Mouse (Mus musculus): ENCODE results near the gene Tm4sf1. TPM values are rescaled to one million over a fixed set of nuclear protein-coding genes. Genes with fewer than 3 reads are reported as not detected.
A peak's percentile ranks its signal among the peaks of the same experiment; 100 is the strongest.

The Tm4sf1 gene
- total and polyA plus RNA-seq, 2 experiments from 2014 or later, result 23.0 to 27.8 TPM

DNA sequence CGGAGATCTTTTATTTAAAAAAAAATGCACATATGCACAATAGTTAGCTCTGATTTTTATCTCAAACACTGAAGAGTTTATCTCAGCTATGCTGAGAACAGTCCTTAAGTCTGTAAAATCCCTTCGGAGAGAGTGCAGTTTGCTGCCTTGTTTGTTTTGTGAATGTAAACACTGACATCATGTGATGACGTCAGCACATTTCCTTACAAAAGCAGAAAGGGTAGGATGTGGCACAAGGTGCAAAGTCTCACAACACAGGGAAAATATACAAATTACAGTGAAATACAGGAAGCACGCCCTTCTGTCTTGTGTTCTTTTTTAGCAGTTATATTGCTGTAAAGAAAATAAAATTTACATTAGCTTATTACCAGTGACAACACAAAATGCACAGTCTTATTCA is 14.3 kb downstream of the Tm4sf1 start:
- Histone ChIP-seq H3K4me3 (ENCODE audit: low read depth, low read length) (no peak overlapping the region), H3K27me3 (ENCODE audit: insufficient read depth, low read length) (no peaks in the 10 kb centered on the region), H3K4me1 (ENCODE audit: insufficient read depth, low read length) (no peaks in the 10 kb centered on the region), H3K4me2 (ENCODE audit: low read depth, low read length, poor library complexity, severe bottlenecking) (no peak overlapping the region), H3K36me3 (ENCODE audit: insufficient read depth, low read length) (no peaks in the 10 kb centered on the region), H3K9ac (replicated peaks; ENCODE audit: low read length, poor library complexity, severe bottlenecking) (no peak overlapping the region), H3K27ac (ENCODE audit: low read depth, low read length) (no peak overlapping the region), H3K9me3 (ENCODE audit: low read length) (no peaks in the 10 kb centered on the region)
- ATAC-seq (ENCODE audit: low FRiP score) (no peak), DNase-seq (ENCODE audit: low spot score) (no peak)
- no peak for TF ChIP-seq CTCF (IDR thresholded peaks at IDR 0.05)
- 61% methylated on average over 4 of the region's 4 CpGs for WGBS

DNA sequence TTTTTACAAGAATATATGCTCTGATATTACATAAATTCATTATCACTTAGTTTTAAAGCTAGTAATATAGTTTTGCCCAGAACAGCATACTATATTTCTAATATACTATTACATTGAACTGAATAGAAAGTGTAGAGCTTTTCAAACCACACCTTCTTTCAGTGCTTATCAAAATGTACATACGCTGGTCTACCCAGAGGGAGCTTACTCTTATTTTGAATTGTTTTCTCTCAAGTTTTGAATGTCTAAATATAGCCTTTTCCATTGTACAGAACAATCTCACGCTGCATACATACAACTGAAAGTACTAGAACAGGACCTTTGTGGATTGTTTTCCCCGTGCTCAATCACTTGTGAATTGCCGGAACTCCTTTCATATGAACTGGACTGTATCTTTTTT is 23.6 kb downstream of the Tm4sf1 start:
- no peak for DNase-seq (ENCODE audit: low spot score)

DNA sequence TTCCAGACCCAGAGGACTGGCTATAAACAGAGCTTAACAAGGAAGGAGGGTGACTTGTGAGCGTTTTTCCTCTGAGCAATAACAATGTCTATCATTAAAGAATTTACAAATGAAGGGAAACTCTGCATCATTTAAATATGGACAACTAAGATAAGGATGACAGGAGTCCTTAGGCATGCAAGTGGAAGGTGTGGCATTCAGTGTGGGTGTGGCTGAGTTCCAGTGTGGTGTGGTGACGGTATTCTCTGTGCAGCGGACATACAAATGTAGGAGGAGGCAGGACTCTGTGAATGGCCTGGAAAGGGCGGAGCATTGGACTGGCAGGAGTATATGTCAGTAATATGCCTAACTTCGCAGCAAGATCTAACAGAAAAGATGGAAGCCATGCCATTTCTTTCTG is 24.3 kb downstream of the Tm4sf1 start:
- H3K4me2 ChIP-seq (ENCODE audit: low read depth, low read length, poor library complexity, severe bottlenecking), result no peak overlapping the region
- TF ChIP-seq CTCF (IDR thresholded peaks at IDR 0.05), result no peak
- H3K9me3 ChIP-seq (ENCODE audit: low read length), result no peaks in the 10 kb centered on the region
- no peak overlapping the region for H3K27ac ChIP-seq (ENCODE audit: low read depth, low read length)
- DNase-seq (ENCODE audit: low spot score) (no peak), ATAC-seq (ENCODE audit: low FRiP score) (no peak)
- no peak overlapping the region for H3K4me3 ChIP-seq (ENCODE audit: low read depth, low read length)
- H3K27me3 ChIP-seq (ENCODE audit: insufficient read depth, low read length), result no peaks in the 10 kb centered on the region
- H3K4me1 ChIP-seq (ENCODE audit: insufficient read depth, low read length), result no peaks in the 10 kb centered on the region
- H3K9ac ChIP-seq (replicated peaks; ENCODE audit: low read length, poor library complexity, severe bottlenecking), result no peak overlapping the region
- no peaks in the 10 kb centered on the region for H3K36me3 ChIP-seq (ENCODE audit: insufficient read depth, low read length)
- WGBS, result 89% methylated on average over 5 of the region's 5 CpGs

More for the DNA sequence above, 23.6 kb downstream of the Tm4sf1 start:
- Histone ChIP-seq H3K27me3 (ENCODE audit: insufficient read depth, low read length) (no peaks in the 10 kb centered on the region), H3K9me3 (ENCODE audit: low read length) (no peaks in the 10 kb centered on the region), H3K27ac (ENCODE audit: low read depth, low read length) (no peak overlapping the region), H3K36me3 (ENCODE audit: insufficient read depth, low read length) (no peaks in the 10 kb centered on the region), H3K9ac (replicated peaks; ENCODE audit: low read length, poor library complexity, severe bottlenecking) (no peak overlapping the region), H3K4me3 (ENCODE audit: low read depth, low read length) (no peak overlapping the region), H3K4me2 (ENCODE audit: low read depth, low read length, poor library complexity, severe bottlenecking) (no peak overlapping the region), H3K4me1 (ENCODE audit: insufficient read depth, low read length) (no peaks in the 10 kb centered on the region)
- WGBS, result 86% methylated on average over 4 of the region's 4 CpGs
- no peak for TF ChIP-seq CTCF (IDR thresholded peaks at IDR 0.05)
- ATAC-seq (ENCODE audit: low FRiP score), result no peak

DNA sequence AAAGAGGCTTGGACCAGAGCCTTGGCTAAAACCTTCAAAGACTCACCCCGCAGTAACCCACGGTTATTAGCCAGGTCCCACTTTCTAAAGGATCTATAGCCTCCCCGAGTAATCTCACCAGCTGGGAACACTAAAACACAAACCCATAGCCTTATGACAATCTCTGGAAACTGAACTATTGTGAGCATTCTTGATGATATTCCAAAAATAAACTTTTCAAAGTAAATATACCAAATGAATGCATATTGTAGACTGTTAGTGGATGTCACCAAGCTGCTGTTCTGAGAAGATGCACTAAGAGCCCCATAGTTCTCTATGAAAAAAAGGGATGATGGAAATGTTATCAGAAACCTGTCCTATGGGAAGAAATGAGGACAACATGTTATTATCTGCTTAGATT is 25.0 kb downstream of the Tm4sf1 start:
- 71% methylated on average over 3 of the region's 3 CpGs for WGBS
- ATAC-seq (ENCODE audit: low FRiP score), result no peak
- H3K27me3 ChIP-seq (ENCODE audit: insufficient read depth, low read length), result no peaks in the 10 kb centered on the region
- no peak for TF ChIP-seq CTCF (IDR thresholded peaks at IDR 0.05)
- DNase-seq (ENCODE audit: low spot score), result no peak
- H3K9me3 ChIP-seq (ENCODE audit: low read length), result no peaks in the 10 kb centered on the region
- H3K9ac ChIP-seq (replicated peaks; ENCODE audit: low read length, poor library complexity, severe bottlenecking), result no peak overlapping the region
- H3K4me3 ChIP-seq (ENCODE audit: low read depth, low read length), result no peak overlapping the region
- H3K27ac ChIP-seq (ENCODE audit: low read depth, low read length), result no peak overlapping the region
- H3K36me3 ChIP-seq (ENCODE audit: insufficient read depth, low read length), result no peaks in the 10 kb centered on the region
- no peaks in the 10 kb centered on the region for H3K4me1 ChIP-seq (ENCODE audit: insufficient read depth, low read length)
- H3K4me2 ChIP-seq (ENCODE audit: low read depth, low read length, poor library complexity, severe bottlenecking), result no peak overlapping the region

DNA sequence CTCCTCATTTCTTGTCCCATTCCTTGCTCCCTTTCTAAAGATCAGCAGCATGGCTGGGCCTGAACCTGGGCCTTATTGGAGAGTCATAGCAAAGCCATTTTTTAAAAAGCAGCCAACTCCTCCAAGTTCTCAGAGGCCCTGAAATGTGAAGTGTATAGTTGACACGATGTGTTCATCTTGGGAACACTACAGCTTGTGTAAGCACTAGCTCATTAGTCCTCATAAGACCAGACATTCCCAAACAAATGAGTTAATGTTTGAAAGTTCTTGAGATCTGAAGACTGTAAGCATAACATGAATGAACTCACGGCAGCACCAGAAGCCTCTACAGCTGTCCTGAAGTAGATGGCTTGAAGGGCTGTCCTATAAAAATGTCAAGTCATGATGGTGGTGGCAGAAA is 32.8 kb downstream of the Tm4sf1 start:
- no peaks in the 10 kb centered on the region for H3K4me1 ChIP-seq (ENCODE audit: insufficient read depth, low read length)
- no peaks in the 10 kb centered on the region for H3K9me3 ChIP-seq (ENCODE audit: low read length)
- no peaks in the 10 kb centered on the region for H3K36me3 ChIP-seq (ENCODE audit: insufficient read depth, low read length)
- ATAC-seq (ENCODE audit: low FRiP score) (no peak), DNase-seq (ENCODE audit: low spot score) (no peak)
- no peak overlapping the region for H3K27ac ChIP-seq (ENCODE audit: low read depth, low read length)
- no peak overlapping the region for H3K9ac ChIP-seq (replicated peaks; ENCODE audit: low read length, poor library complexity, severe bottlenecking)
- TF ChIP-seq CTCF (IDR thresholded peaks at IDR 0.05), result no peak
- no peak overlapping the region for H3K4me2 ChIP-seq (ENCODE audit: low read depth, low read length, poor library complexity, severe bottlenecking)
- H3K27me3 ChIP-seq (ENCODE audit: insufficient read depth, low read length), result no peaks in the 10 kb centered on the region
- no peak overlapping the region for H3K4me3 ChIP-seq (ENCODE audit: low read depth, low read length)
- 86% methylated on average over 2 of the region's 2 CpGs for WGBS

DNA sequence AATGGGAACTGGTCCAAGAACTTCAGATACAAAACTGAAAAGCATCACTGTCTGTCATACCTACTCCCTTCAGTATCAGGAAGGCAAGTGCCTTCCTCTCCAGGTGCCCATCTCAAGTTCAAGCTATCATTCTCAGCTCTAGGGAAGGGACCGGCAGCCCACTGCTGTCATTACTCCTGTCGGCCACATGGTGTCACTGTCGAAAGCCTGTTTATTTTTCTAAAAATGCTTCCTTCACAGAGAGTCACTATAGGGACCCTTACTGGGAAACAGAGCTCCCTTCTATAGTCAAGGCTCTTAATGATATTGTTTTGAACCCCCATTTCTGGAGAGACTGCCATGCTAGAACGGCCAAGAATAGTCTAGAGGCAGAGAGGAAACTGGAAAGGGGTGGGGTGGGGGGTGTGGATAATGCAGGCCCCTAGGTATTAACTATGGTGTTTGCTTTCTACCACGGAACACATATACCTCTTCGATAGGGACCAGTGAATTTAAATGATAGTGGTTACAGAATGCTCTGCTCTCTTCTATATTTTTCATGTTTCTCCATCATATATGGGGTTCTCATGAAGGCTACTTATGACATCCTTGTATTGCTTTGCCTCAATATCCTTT is 34.1 kb downstream of the Tm4sf1 start:
- ATAC-seq (ENCODE audit: low FRiP score) (peak; percentile 88), DNase-seq (ENCODE audit: low spot score) (peak; percentile 64)
- Histone ChIP-seq H3K4me3 (ENCODE audit: low read depth, low read length) (no peak overlapping the region), H3K9ac (replicated peaks; ENCODE audit: low read length, poor library complexity, severe bottlenecking) (no peak overlapping the region), H3K9me3 (ENCODE audit: low read length) (no peaks in the 10 kb centered on the region), H3K27me3 (ENCODE audit: insufficient read depth, low read length) (no peaks in the 10 kb centered on the region), H3K4me1 (ENCODE audit: insufficient read depth, low read length) (no peaks in the 10 kb centered on the region), H3K4me2 (ENCODE audit: low read depth, low read length, poor library complexity, severe bottlenecking) (no peak overlapping the region), H3K36me3 (ENCODE audit: insufficient read depth, low read length) (no peaks in the 10 kb centered on the region), H3K27ac (ENCODE audit: low read depth, low read length) (no peak overlapping the region)
- 32% methylated on average over 6 of the region's 6 CpGs for WGBS
- TF ChIP-seq CTCF (IDR thresholded peaks at IDR 0.05), result peak; percentile 91

Measured in midbrain, postnatal 0 days (tissue).